Mouse (Mus musculus) testis, adult 2 months (tissue): ENCODE data around the gene 1110065P20Rik. TPM values are rescaled to one million over a fixed set of nuclear protein-coding genes. Genes with fewer than 3 reads are reported as not detected.

Experiments
- H3K27ac ChIP-seq: fragments of 200-500 bp; 2 replicates; pipeline ENCODE4 v1.5.1; 2012; ENCODE audit warnings: low read depth, low read length; ENCODE audit not compliant: control insufficient read depth, insufficient read depth
- H3K27me3 ChIP-seq: fragments of 200-500 bp; 2 replicates; pipeline ENCODE4 v1.6.1; 2012; ENCODE audit warnings: mild to moderate bottlenecking, low read length, moderate library complexity; ENCODE audit not compliant: control insufficient read depth, insufficient read depth
- H3K36me3 ChIP-seq: fragments of 200-500 bp; 2 replicates; pipeline ENCODE4 v1.6.1; 2012; ENCODE audit warnings: mild to moderate bottlenecking, low read length; ENCODE audit not compliant: control insufficient read depth, insufficient read depth
- H3K4me1 ChIP-seq: fragments of 200-500 bp; 2 replicates; pipeline ENCODE4 v1.6.1; 2012; ENCODE audit warnings: low read length; ENCODE audit not compliant: control insufficient read depth, insufficient read depth
- H3K4me3 ChIP-seq: fragments of 200-500 bp; 2 replicates; pipeline ENCODE4 v1.5.1; 2012; ENCODE audit warnings: low read depth, mild to moderate bottlenecking, low read length, moderate library complexity, mixed read lengths; ENCODE audit not compliant: control insufficient read depth
- CTCF ChIP-seq: fragments of 200-500 bp; IDR thresholded peaks from 2 replicates; pipeline ENCODE4 v1.5.1; 2012; ENCODE audit warnings: low read depth, mild to moderate bottlenecking, inconsistent platforms, low read length, moderate library complexity; ENCODE audit not compliant: control insufficient read depth, insufficient read depth, insufficient replicate concordance
- POLR2A ChIP-seq: fragments of 200-500 bp; IDR thresholded peaks from 2 replicates; pipeline ENCODE4 v1.6.1; 2012; ENCODE audit warnings: low read depth, mild to moderate bottlenecking, inconsistent platforms, low read length, moderate library complexity; ENCODE audit not compliant: control insufficient read depth
- polyA plus RNA-seq: library from polyadenylated mRNA; depleted of rRNA; stranded (reverse); fragments of >200 nt; gene quantifications from 2 replicates; pipeline ENCODE4 v1.2.3, GENCODE M21; 2012

The 1110065P20Rik gene
- polyA plus RNA-seq, 1 experiment: 195 TPM

DNA sequence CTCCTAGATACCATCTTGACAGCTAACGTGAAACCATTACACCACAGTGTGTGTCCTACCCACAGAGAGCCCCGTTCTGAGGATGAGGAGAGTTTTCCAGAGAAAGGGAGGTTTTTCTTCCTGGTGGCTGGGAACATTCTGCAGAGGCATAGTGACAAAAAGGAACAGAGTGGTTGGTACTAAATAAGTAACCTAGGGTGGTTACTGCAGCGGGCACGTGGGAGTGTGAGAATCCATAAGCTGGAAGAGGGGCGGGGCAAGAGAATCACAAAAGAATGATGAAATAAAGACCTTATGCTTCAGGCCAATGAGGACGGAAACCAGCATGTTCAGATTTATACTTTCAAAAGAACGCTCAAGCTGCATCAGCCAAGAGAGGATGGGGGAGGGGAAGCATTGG, 37.7 kb upstream of the 1110065P20Rik start:
- Histone ChIP-seq H3K27ac (no peak overlapping the region), H3K4me1 (peaks cover 6% of the 10 kb centered on the region; the same call in 1 of the 2 replicates), H3K36me3 (no peaks in the 10 kb centered on the region), H3K27me3 (peaks cover 2% of the 10 kb centered on the region; the same call in 1 of the 2 replicates), H3K4me3 (no peak overlapping the region)
- TF ChIP-seq CTCF (no peak), POLR2A (no peak)

DNA sequence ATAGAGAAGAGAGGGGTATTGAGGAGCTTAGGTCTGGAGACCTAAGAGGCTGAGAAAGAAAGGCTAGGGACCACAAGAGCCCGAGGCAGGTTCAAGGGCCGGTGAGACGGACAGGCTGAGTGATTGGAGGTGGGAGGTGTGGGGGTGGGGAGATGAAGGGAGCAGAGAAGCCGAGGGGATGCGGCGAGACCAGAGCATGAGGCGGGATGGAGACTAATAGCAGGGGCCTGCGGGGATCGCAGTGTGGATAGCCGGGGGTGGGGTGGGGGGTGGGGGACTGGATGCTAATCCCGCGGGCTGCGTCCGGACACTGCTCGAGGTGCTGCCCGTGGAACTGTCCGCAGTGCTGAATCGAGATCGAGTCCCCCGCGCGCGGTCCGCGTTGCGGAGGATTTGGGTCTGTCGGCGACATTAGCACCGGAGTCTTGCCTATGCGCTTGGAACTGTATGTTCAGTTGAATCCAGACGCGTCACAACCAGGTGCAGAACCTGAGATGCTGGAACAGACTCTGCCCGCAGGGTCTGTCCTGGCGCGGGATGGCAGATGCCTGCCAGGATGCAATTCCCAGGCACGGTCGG, 31.2 kb upstream of the 1110065P20Rik start:
- H3K27me3 ChIP-seq: peaks cover 13% of the 10 kb centered on the region
- H3K4me3 ChIP-seq: peak overlapping the region; percentile 79
- TF ChIP-seq CTCF (no peak), POLR2A (no peak)
- H3K36me3 ChIP-seq: no peaks in the 10 kb centered on the region
- H3K27ac ChIP-seq: no peak overlapping the region
- H3K4me1 ChIP-seq: peaks cover 25% of the 10 kb centered on the region

DNA sequence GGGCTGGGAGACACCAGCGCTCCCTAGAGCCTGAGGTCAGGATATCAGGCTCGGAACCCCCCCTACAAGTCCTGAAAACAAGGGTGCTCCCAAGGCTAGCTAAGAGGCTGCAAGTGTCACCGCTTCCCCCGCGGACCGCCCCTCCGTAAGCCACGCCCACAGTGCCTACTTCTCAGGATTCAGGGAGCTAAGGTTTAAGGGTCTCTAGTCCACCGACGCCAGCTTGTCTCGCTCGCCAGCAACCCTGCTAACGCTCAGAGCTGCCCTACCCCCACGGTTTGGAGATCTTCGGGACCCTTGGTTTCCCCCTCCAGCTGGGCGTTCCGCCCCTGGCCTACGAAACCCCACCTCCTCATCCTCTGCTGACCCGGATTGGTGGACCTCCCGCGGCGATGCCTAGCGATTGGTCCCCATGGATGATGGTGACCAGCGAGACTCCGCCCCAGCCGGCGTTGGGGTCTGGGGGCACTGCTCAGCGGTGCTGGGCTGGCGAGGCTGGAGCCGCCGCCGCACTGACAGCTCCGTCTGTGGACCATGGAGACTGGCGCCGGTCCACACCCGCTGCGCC, 30.4 kb upstream of the 1110065P20Rik start:
- Histone ChIP-seq H3K4me3 (peak overlapping the region; percentile 79), H3K4me1 (peaks cover 25% of the 10 kb centered on the region), H3K27me3 (peaks cover 13% of the 10 kb centered on the region), H3K27ac (no peak overlapping the region), H3K36me3 (no peaks in the 10 kb centered on the region)
- TF ChIP-seq POLR2A (no peak), CTCF (no peak)

- no peaks in the 10 kb centered on the region for H3K36me3 ChIP-seq
- H3K4me1 ChIP-seq: peaks cover 21% of the 10 kb centered on the region
- H3K27ac ChIP-seq: no peak within 1 kb of the TSS
- TF ChIP-seq POLR2A (no peak), CTCF (no peak)
- peaks cover 11% of the 10 kb centered on the region for H3K27me3 ChIP-seq
- peak within 1 kb of the TSS; percentile 79 for H3K4me3 ChIP-seq
Observed at GRCm38 (mm10) chr4:124880599-124880998, 29.6 kb upstream of the 1110065P20Rik start, which contains the start of gene Epha10. Epha10 (plus strand) TSS chr4:124880899.

- peak; percentile 56; the same call in 1 of the 2 replicates for TF ChIP-seq CTCF
- no peak for TF ChIP-seq POLR2A
- Histone ChIP-seq H3K27me3 (no peaks in the 10 kb centered on the region), H3K4me1 (no peaks in the 10 kb centered on the region), H3K27ac (no peak overlapping the region), H3K4me3 (no peak overlapping the region), H3K36me3 (no peaks in the 10 kb centered on the region)
Observed at GRCm38 (mm10) chr4:124872719-124873118, 21.7 kb upstream of the 1110065P20Rik start.

DNA sequence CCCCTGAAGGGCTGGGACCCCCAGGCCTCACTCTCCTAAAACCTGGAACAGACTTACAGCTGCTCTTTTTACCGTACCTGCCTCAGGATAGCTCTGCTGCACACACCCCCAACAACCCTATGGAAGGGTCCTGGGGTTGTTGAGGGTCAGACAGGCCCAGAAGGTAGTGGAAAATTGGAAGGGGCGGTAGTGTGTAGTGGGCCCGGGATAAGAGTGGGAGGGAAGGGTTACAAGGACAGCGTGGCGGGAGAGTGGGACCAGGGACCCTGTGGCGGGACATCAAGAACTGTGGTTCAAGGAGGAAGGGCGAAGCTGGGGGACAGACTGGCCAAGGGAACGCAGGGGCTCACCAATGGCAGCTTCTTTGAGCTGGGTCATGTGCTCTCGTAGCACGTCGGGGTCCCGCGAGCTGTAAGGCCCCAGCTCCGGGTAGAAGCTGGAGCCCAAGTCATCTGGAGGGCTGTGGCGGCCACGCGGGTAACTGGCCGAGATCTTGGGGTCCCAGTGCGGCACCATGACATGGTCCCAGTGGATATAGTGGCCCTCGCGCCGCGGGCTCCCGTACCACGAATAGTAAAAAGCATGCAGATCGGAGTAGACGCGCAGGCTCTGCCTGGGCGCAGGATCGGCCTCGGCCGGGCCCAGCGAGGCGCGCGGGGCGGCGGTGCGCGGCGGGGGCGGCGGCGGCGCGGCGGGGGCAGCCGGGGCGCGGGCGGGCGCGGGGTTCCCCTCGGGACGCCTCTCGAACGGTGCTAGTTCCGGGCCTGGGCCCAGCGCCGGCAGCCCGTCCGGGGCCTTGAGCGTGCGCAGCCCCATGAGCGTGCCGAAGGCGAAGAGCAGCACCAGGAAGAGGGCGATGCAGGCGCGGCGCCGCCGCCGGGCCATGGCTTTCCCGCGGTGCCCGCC, 10.5 kb upstream of the 1110065P20Rik start, which contains the start of gene Maneal:
Gene Maneal, minus strand, starts transcription at position 889 of the 906 bp plus-strand sequence.
- Histone ChIP-seq H3K4me3 (peak within 1 kb of the TSS; percentile 82), H3K36me3 (no peaks in the 10 kb centered on the region), H3K4me1 (peaks cover 12% of the 10 kb centered on the region), H3K27ac (no peak within 1 kb of the TSS), H3K27me3 (no peaks in the 10 kb centered on the region)
- TF ChIP-seq CTCF (no peak), POLR2A (no peak)

DNA sequence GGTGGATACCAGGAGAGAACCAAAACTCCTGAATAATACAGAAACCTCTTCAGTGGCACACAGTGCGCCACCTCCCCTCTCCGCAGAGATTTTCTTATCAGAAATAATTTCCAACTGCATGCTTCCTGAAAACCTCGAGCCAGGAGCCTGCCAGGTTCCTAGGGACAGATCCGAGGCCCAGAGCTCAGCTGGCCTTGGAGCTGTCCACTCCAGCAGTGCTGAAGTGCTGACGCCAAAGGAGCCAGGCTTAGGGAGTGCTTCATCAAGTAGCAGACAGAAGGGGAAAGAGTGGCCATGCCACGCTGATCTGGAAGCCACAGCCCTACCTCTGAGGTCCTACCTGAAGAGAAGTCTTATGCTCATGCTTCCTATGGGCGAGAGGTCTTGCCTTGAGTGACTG, 9.4 kb upstream of the 1110065P20Rik start:
- Histone ChIP-seq H3K27me3 (no peaks in the 10 kb centered on the region), H3K4me3 (no peak overlapping the region)
- TF ChIP-seq CTCF: no peak
- TF ChIP-seq POLR2A: no peak

More for the DNA sequence above, 9.4 kb upstream of the 1110065P20Rik start:
- Histone ChIP-seq H3K4me1 (peaks cover 12% of the 10 kb centered on the region), H3K36me3 (no peaks in the 10 kb centered on the region), H3K27ac (no peak overlapping the region)
